Mouse (Mus musculus): ENCODE measurements around the gene Urah. TPM values are rescaled to one million over a fixed set of nuclear protein-coding genes. Genes with fewer than 3 reads are reported as not detected.
A peak's percentile ranks its signal among the peaks of the same experiment; 100 is the strongest.

The Urah gene
- polyA plus RNA-seq, 1 experiment from 2014 or later, result 6.1 TPM

- Histone ChIP-seq H3K9ac (ENCODE audit: low read depth, low read length) (peak within 1 kb of the TSS; percentile 90), H3K4me3 (ENCODE audit: low read length) (peak within 1 kb of the TSS; percentile 87), H3K9me3 (ENCODE audit: control insufficient read depth, low read length) (no peaks in the 10 kb centered on the region), H3K36me3 (ENCODE audit: control insufficient read depth, insufficient read depth, low read length) (peaks cover 15% of the 10 kb centered on the region), H3K27me3 (replicated peaks; ENCODE audit: control insufficient read depth, insufficient read depth, low read length) (no peaks in the 10 kb centered on the region), H3K27ac (ENCODE audit: low read length) (peak within 1 kb of the TSS; percentile 85), H3K4me1 (ENCODE audit: control insufficient read depth, insufficient read depth, low read length) (peaks cover 19% of the 10 kb centered on the region), H3K4me2 (ENCODE audit: low read depth, low read length) (peak within 1 kb of the TSS; percentile 91)
- peak; percentile 37 for ATAC-seq
- WGBS, result 29% methylated on average over 40 of the region's 40 CpGs
These were observed 23.0 kb downstream of the Urah start, which contains the start of gene Bet1l for GRCm38 (mm10) chr7:140857550-140858505. Bet1l (minus strand) TSS chr7:140857577.

- H3K9me3 ChIP-seq (ENCODE audit: control insufficient read depth, low read length), result no peaks in the 10 kb centered on the region
- H3K4me1 ChIP-seq (ENCODE audit: control insufficient read depth, insufficient read depth, low read length), result peaks cover 19% of the 10 kb centered on the region
- no peaks in the 10 kb centered on the region for H3K27me3 ChIP-seq (replicated peaks; ENCODE audit: control insufficient read depth, insufficient read depth, low read length)
- H3K4me2 ChIP-seq (ENCODE audit: low read depth, low read length), result no peak overlapping the region; the same call in 1 of the 2 replicates
- H3K4me3 ChIP-seq (ENCODE audit: low read length), result no peak overlapping the region
- WGBS, result 97% methylated on average over 8 of the region's 8 CpGs
- ATAC-seq, result no peak
- no peak overlapping the region for H3K27ac ChIP-seq (ENCODE audit: low read length)
- H3K9ac ChIP-seq (ENCODE audit: low read depth, low read length), result peak overlapping the region; percentile 90
- peaks cover 18% of the 10 kb centered on the region for H3K36me3 ChIP-seq (ENCODE audit: control insufficient read depth, insufficient read depth, low read length)
These were observed 23.9 kb downstream of the Urah start for GRCm38 (mm10) chr7:140858746-140859145.

- H3K4me2 ChIP-seq (ENCODE audit: low read depth, low read length), result no peak overlapping the region
- 73% methylated on average over 6 of the region's 6 CpGs for WGBS
- H3K9ac ChIP-seq (ENCODE audit: low read depth, low read length), result no peak overlapping the region
- no peak for ATAC-seq
- H3K4me1 ChIP-seq (ENCODE audit: control insufficient read depth, insufficient read depth, low read length), result peaks cover 19% of the 10 kb centered on the region
- H3K36me3 ChIP-seq (ENCODE audit: control insufficient read depth, insufficient read depth, low read length), result peaks cover 17% of the 10 kb centered on the region
- no peak overlapping the region for H3K27ac ChIP-seq (ENCODE audit: low read length)
- H3K27me3 ChIP-seq (replicated peaks; ENCODE audit: control insufficient read depth, insufficient read depth, low read length), result no peaks in the 10 kb centered on the region
- no peak overlapping the region for H3K4me3 ChIP-seq (ENCODE audit: low read length)
- H3K9me3 ChIP-seq (ENCODE audit: control insufficient read depth, low read length), result no peaks in the 10 kb centered on the region
These were observed 25.2 kb downstream of the Urah start for GRCm38 (mm10) chr7:140859997-140860396.

- no peak overlapping the region for H3K9ac ChIP-seq (ENCODE audit: low read depth, low read length)
- peaks cover 13% of the 10 kb centered on the region for H3K4me1 ChIP-seq (ENCODE audit: control insufficient read depth, insufficient read depth, low read length)
- H3K27me3 ChIP-seq (replicated peaks; ENCODE audit: control insufficient read depth, insufficient read depth, low read length), result no peaks in the 10 kb centered on the region
- 91% methylated on average over 5 of the region's 5 CpGs for WGBS
- H3K27ac ChIP-seq (ENCODE audit: low read length), result no peak overlapping the region
- H3K4me3 ChIP-seq (ENCODE audit: low read length), result no peak overlapping the region
- no peaks in the 10 kb centered on the region for H3K9me3 ChIP-seq (ENCODE audit: control insufficient read depth, low read length)
- H3K4me2 ChIP-seq (ENCODE audit: low read depth, low read length), result no peak overlapping the region
- H3K36me3 ChIP-seq (ENCODE audit: control insufficient read depth, insufficient read depth, low read length), result peaks cover 17% of the 10 kb centered on the region
- ATAC-seq, result no peak
These were observed 25.9 kb downstream of the Urah start for GRCm38 (mm10) chr7:140860728-140861127.

GRCm38 (mm10) chr7:140864761-140865160, 29.9 kb downstream of the Urah start:
- Histone ChIP-seq H3K36me3 (ENCODE audit: control insufficient read depth, insufficient read depth, low read length) (peaks cover 17% of the 10 kb centered on the region), H3K27ac (ENCODE audit: low read length) (no peak overlapping the region), H3K4me1 (ENCODE audit: control insufficient read depth, insufficient read depth, low read length) (no peaks in the 10 kb centered on the region), H3K4me2 (ENCODE audit: low read depth, low read length) (no peak overlapping the region), H3K9ac (ENCODE audit: low read depth, low read length) (no peak overlapping the region), H3K9me3 (ENCODE audit: control insufficient read depth, low read length) (no peaks in the 10 kb centered on the region), H3K4me3 (ENCODE audit: low read length) (no peak overlapping the region), H3K27me3 (replicated peaks; ENCODE audit: control insufficient read depth, insufficient read depth, low read length) (no peaks in the 10 kb centered on the region)
- no peak for ATAC-seq
- WGBS, result 89% methylated on average over 12 of the region's 12 CpGs

GRCm38 (mm10) chr7:140874224-140874623, 39.4 kb downstream of the Urah start:
- no peak overlapping the region for H3K9ac ChIP-seq (ENCODE audit: low read depth, low read length)
- H3K9me3 ChIP-seq (ENCODE audit: control insufficient read depth, low read length), result no peaks in the 10 kb centered on the region
- ATAC-seq, result no peak
- H3K27me3 ChIP-seq (replicated peaks; ENCODE audit: control insufficient read depth, insufficient read depth, low read length), result no peaks in the 10 kb centered on the region
- peaks cover 5% of the 10 kb centered on the region; the same call in 1 of the 2 replicates for H3K36me3 ChIP-seq (ENCODE audit: control insufficient read depth, insufficient read depth, low read length)
- H3K4me1 ChIP-seq (ENCODE audit: control insufficient read depth, insufficient read depth, low read length), result peaks cover 2% of the 10 kb centered on the region; the same call in 1 of the 2 replicates
- H3K4me3 ChIP-seq (ENCODE audit: low read length), result no peak overlapping the region
- no peak overlapping the region for H3K27ac ChIP-seq (ENCODE audit: low read length)
- H3K4me2 ChIP-seq (ENCODE audit: low read depth, low read length), result no peak overlapping the region
- WGBS, result 81% methylated on average over 4 of the region's 4 CpGs

- WGBS, result 78% methylated on average over 6 of the region's 6 CpGs
- H3K4me2 ChIP-seq (ENCODE audit: low read depth, low read length), result no peak overlapping the region
- no peak overlapping the region for H3K27ac ChIP-seq (ENCODE audit: low read length)
- no peak overlapping the region for H3K9ac ChIP-seq (ENCODE audit: low read depth, low read length)
- no peak overlapping the region for H3K4me3 ChIP-seq (ENCODE audit: low read length)
- H3K4me1 ChIP-seq (ENCODE audit: control insufficient read depth, insufficient read depth, low read length), result peaks cover 11% of the 10 kb centered on the region
- H3K9me3 ChIP-seq (ENCODE audit: control insufficient read depth, low read length), result no peaks in the 10 kb centered on the region
- H3K27me3 ChIP-seq (replicated peaks; ENCODE audit: control insufficient read depth, insufficient read depth, low read length), result no peaks in the 10 kb centered on the region
- ATAC-seq, result no peak
- H3K36me3 ChIP-seq (ENCODE audit: control insufficient read depth, insufficient read depth, low read length), result peaks cover 5% of the 10 kb centered on the region; the same call in 1 of the 2 replicates
These were observed 42.5 kb downstream of the Urah start for GRCm38 (mm10) chr7:140877364-140877763.

- no peak overlapping the region for H3K9ac ChIP-seq (ENCODE audit: low read depth, low read length)
- no peak overlapping the region for H3K4me3 ChIP-seq (ENCODE audit: low read length)
- H3K27me3 ChIP-seq (replicated peaks; ENCODE audit: control insufficient read depth, insufficient read depth, low read length), result no peaks in the 10 kb centered on the region
- H3K9me3 ChIP-seq (ENCODE audit: control insufficient read depth, low read length), result no peaks in the 10 kb centered on the region
- H3K27ac ChIP-seq (ENCODE audit: low read length), result no peak overlapping the region
- ATAC-seq, result no peak
- H3K36me3 ChIP-seq (ENCODE audit: control insufficient read depth, insufficient read depth, low read length), result peaks cover 4% of the 10 kb centered on the region; the same call in 1 of the 2 replicates
- H3K4me2 ChIP-seq (ENCODE audit: low read depth, low read length), result no peak overlapping the region
- peaks cover 15% of the 10 kb centered on the region for H3K4me1 ChIP-seq (ENCODE audit: control insufficient read depth, insufficient read depth, low read length)
- WGBS, result 85% methylated on average over 7 of the region's 7 CpGs
These were observed 44.5 kb downstream of the Urah start for GRCm38 (mm10) chr7:140879355-140879754.

GRCm38 (mm10) chr7:140880419-140880818, 45.6 kb downstream of the Urah start:
- WGBS, result 63% methylated on average over 3 of the region's 3 CpGs
- peak overlapping the region; percentile 64; the same call in 1 of the 2 replicates for H3K27ac ChIP-seq (ENCODE audit: low read length)
- no peaks in the 10 kb centered on the region for H3K36me3 ChIP-seq (ENCODE audit: control insufficient read depth, insufficient read depth, low read length)
- peak overlapping the region; percentile 27; the same call in 1 of the 2 replicates for H3K9ac ChIP-seq (ENCODE audit: low read depth, low read length)
- H3K4me2 ChIP-seq (ENCODE audit: low read depth, low read length), result peak overlapping the region; percentile 50; the same call in 1 of the 2 replicates
- H3K4me1 ChIP-seq (ENCODE audit: control insufficient read depth, insufficient read depth, low read length), result peaks cover 15% of the 10 kb centered on the region
- no peak for ATAC-seq
- no peak overlapping the region for H3K4me3 ChIP-seq (ENCODE audit: low read length)
- no peaks in the 10 kb centered on the region for H3K9me3 ChIP-seq (ENCODE audit: control insufficient read depth, low read length)
- no peaks in the 10 kb centered on the region for H3K27me3 ChIP-seq (replicated peaks; ENCODE audit: control insufficient read depth, insufficient read depth, low read length)
